Mouse (Mus musculus) layer of hippocampus, postnatal 10 days (tissue): ENCODE results near the gene Vwa1. TPM values are rescaled to one million over a fixed set of nuclear protein-coding genes. Genes with fewer than 3 reads are reported as not detected.
"Not testable (repeated sequence)": the region's sequence is repeated elsewhere in the genome, so short reads cannot be mapped to it uniquely, and the experiment has no call there.

Experiments used
- DNase-seq, 2 experiments: peaks; one replicate each; pipeline ENCODE4 v3.0.0; 2021; ENCODE audit warnings: low spot score in 2 of 2
- microRNA-seq, 2 experiments: library from miRNA; unstranded; fragments of <30 nt; microRNA quantifications; one replicate each; pipeline ENCODE4 v1.2.0; 2021
- total RNA-seq, 2 experiments: library from RNA; stranded (reverse); gene quantifications; 2 replicates each; pipeline ENCODE4 v1.2.3; 2021

Vwa1 gene
- total RNA-seq, 2 experiments from 2014 or later: 16.3 to 18.2 TPM

DNA sequence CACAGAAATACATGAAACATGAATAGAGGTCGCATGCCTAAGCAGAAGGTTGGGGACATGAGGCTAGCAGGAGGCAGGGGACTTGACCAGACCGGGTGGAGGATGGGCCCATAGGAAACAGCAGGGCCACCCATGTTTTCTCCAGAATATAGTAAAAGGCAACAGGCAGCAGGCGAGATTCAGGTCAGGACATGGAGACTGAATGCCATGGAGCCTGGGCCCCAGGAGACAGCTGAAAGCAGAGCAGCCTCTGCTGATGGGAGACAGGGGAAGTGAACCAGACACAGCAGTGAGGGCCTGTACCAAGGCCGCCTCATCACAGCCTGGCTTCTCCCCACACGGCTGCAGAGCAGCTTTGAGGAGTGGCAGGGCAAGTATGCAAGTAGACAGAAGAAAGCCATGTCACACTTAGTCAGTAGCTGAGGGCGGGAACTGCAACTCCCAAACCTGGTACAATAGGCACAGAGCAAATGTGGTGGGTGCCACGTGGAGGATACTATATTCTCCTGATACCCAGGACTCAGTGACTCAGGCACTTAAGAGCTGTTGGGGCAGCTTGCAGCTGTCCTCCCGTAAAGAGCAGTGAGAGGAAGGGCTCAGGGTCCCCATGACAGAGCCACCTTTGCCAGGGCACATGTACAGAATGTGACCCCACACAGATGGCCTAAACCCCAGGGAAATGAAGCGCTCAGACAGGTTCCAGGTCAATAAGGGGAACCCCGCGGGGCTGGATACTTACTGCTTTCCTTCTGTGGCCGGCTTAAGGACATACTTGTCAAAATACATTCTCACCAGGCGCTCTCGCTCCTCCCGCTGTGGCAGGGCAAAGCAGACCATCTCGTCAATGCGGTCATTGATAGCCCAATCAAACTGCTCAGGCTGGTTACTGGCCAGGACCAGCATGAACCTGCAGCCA is 27.7 kb downstream of the Vwa1 start:
- no peak for DNase-seq

DNA sequence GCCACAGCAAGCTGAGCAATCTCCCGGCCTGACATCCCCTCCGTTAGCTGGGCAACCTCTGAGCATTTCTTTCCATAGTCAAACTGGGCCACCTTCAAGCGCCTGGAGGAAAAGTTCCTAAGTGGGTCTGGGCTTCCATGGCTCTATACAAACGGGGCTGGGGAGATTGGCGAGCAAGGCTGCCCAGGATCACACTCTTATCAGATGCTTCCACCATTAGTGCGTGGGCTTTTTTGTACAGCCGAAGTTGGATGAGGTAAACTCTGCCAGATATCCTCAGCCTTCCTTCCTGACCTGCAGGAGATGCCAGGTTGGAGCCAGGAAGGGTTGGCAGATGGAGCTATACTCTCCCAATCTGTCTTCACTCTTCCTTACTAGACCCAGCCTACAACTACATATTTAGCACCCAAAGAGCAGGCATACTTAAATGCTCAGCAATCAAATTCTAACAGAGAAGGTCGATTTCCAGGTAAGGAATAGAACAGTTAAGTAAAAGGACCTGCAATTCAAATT is 28.4 kb downstream of the Vwa1 start:
- no peak for DNase-seq

DNA sequence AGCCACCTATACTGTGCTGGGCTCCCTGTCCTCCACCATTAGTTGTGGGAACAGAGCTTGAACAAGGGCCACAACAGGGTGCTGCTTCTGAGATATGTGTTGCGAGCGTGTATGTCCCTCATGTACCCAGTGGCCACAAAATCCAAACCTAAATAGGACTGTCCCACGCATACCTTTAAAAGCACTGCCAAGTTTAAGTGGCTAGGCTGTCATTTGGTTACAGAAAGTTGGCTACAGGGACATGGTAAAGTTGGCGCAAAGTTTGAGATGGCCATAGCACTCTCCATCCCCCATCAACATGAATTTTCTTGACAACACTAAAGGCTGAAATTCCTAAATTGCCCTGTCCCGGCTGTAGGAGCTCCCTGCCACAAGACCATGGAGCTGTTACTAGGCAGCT is 29.4 kb downstream of the Vwa1 start:
- DNase-seq: no peak

DNA sequence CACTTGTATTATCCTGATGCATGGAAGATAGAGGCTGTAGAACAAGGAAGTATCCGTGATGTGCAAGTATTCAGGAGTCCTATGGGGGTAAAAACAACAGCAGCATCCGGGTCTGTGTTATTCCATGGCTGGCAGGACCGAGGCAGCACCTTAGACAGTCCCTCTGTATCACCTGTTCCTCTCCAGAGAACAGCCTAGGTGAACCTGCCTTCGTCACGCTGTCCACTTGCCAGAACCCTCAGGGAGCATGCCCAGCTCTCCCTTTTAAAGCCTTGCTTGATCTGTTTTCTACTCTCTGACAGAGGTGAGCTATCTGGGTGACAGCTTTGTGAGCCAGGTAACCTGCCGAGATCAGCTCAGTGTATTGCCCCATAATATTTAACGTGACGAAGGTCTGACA is 30.0 kb downstream of the Vwa1 start:
- no peak for DNase-seq

DNA sequence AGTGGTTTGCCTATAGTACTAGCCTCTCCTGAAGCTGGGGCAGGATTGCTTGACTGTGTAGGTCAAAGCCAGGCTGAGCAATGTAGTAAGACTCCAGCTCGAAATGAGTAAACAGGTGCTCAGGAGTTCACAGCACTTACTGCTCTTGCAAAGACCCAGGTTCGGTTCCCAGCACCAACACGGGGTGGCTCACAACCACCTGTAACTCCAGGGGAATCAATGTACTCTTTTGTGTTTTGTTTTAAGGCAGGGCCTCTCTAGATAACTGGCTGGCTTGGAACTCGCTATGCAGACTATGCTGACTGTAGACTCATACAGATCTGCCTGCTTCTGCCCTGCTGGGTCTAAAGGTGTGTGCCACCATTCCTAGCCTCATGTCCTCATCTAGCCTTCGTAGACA is 31.8 kb downstream of the Vwa1 start:
- DNase-seq: no peak

DNA sequence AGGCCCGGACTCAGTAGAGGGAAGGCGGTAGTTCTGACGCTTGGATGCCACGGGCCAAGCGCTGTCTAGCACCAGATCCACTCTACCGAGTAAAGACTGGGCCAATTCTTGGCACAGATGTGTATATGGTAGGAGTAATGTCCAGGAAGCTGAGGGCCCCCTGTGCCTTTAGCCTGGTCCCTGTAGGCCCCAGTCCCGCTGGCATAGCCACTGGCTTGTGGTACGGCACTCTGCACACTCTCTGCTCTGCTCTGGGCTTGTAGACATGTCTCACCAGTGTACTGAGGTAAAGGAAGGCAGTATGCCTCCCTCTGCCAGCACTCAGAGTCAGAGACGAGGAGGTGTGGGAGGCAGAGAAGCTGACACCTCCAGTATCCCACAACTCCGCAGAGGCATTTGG is 33.8 kb downstream of the Vwa1 start:
- DNase-seq: not testable (repeated sequence)

DNA sequence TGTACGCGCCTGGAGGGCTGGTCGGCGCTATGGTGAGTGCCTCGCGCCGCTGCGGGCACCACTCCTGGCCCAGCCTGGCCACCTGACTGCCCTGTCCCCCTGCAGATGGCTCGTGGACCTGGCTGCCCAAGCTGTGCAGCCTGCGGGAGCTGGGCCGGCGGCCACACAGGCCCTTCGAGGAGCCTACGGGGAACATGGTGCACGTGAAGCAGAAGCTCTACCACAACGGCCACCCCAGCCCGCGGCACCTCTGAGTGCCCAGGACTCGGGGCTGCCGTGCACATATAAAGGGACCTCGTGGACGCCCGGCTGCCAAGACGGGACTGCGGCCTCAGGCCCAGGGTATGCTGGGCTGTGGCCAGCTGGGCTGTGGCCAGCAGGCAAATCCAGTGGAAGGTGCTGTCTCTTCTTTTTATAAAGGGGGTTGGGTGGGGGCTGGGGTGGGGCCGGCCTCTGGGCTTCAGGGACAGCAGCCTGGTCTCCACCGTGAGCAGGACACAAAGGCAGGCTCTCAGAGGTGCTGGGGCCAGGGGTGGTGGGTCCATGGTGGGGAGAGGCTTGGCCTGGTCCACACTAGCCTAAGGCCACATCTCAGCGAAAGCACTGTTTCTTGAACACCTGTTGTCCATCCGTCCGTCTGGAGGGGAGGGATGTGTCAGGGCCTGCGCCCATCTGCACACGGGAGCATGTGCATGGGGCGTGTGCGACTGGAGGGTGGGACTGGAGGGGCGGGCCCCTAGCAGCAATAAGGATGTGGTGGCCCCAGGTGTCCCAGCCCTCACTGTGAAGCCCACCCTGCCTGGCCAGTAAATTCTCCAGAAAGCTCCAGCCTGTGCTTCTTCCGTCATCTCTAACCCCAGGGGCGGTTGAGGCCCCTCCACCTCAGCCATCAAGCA is 34.5 kb downstream of the Vwa1 start:
- DNase-seq: peak; percentile 40 to 44

DNA sequence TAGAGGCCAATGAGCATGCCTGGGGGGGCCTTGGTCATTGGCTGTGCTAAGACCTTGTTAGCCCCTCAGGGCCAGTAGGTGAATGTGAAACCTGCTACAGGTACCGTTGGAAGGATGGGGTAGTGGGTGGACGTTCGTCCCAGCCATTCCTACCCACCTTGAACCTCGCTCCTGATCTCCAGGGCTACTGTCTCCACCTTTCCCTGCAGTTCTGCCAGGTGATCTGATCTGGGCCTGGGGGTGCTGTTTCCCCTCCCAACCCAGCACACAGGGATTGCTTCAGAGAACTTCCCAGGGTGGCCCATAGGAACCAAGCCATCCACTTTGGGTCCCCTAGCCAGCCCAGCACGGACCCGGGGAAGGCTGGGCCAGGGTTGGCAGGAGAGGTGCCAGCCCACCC is 35.3 kb downstream of the Vwa1 start:
- DNase-seq: no peak

DNA sequence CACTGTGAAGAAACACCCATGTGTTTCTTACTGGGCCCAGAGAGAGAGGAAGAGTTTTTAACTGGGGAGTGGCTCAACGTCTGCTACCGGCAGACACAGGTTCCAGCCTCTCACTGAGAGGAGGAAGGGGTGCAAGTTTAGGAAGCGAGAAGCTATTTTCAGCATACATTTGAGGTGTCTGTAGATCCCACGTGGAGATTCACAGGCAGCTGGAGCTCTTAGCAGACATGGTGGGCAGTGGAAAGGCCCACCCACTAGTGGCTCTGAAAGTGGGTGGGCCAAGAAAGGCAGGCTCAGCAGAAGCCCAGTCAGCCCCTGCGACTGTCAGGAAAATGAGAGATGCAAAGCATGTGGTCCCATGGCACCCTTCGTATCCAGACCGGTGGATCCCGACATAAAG is 36.2 kb downstream of the Vwa1 start:
- no peak for DNase-seq

DNA sequence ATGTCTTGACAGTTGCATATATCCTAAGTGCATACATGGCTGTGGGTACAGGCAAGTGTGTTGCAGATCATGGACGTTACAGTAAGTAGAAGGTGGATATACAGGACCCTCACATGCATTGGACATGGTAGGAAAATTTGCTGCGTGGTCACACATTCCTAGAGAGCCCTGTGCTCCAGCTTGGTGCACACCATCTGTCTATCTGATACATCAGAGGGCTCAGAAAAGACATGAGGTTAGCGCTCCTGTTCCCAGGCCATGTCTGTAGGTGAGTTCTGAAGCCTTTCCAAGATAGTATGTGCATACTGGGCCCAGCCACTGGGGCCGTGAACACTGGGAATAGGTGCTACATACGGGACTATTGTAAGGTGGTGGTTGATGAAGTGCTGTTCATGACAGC is 38.1 kb downstream of the Vwa1 start:
- no peak for DNase-seq

DNA sequence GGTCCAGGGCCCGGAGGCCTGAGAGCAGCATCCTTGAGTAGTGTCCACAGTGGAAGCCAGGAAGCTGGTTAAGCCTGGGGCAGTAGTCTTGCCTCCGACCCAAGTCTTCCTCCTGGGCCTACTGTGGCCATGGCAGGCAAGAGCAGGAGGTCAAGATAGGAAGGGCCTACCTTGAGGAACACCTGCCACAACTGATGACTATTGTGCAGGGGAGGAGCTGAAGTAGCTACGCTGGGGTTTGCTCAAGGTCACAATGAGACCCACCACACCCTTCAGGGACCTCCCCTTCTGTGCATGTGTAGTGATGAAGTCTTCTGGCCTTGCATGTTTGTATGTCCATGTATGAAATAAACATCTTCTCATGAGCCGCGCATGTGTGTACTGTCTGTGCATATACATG is 38.7 kb downstream of the Vwa1 start:
- DNase-seq: no peak

DNA sequence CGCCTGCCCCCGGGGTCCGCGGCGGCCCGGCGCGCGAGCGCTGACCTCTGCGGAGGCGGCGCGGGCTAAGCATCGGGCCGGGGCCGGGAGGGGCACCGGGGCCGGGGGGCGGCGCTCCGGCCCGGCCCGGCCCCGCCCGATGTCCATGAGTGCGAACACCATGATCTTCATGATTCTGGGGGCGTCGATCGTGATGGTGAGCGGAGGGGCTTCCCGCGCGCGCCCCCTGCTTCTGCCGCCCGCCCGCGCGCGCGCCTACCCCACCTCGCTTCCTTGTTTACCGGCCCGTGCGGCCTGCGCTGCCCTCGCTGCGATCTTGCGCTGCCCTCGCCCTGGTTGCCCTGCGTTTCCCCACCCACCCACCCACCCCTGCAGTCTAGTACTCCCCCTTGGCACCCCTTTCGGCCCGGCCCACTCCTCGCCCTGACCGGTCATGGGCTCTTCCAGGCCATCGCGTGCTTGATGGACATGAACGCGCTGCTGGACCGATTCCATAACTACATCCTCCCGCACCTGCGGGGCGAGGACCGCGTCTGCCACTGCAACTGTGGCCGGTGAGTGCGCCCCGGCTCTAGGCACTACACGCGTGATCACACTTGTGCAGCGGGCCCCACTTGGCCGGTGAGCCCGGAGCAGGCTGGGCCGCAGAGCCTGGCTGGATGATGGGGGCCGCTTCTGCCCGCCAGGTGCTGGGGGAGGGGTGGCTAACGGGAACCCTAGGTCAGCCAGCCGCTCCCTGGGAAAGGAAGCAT is 39.4 kb downstream of the Vwa1 start:
- DNase-seq: peak; percentile 54 to 56

DNA sequence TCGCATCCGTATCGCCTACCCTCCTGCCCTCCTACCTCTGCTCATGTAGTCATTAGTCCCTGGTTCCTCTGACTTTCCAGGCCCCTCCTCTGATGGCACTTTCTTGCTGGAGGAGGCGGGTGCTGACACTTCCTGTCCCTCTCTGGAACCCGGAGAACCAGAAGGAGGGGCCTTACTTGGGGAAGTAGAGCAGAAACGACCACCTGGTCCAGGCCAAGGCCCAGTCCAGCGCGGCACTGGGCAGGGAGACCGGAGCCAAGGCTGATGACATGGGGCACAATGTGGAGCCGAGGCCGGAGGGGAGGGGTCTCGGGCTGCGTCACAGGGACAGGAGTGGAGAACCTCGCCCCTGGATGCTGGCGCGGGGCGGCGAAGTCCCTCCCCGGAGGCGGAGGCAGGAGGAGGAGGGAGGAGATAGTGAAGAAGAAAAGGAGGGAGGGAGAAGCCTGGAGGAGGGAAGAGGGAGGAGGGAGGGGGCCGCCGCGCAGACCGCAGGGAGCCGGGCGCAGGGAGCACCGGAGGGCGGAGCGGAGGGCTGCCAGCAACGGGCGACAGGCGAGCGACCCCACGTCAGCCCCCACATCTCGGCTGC is 40.1 kb downstream of the Vwa1 start, which contains the start of gene Tmem240:
Tmem240 (plus strand) TSS at position 451 of the 592 bp plus-strand sequence.
- DNase-seq: peak; percentile 86 to 91

DNA sequence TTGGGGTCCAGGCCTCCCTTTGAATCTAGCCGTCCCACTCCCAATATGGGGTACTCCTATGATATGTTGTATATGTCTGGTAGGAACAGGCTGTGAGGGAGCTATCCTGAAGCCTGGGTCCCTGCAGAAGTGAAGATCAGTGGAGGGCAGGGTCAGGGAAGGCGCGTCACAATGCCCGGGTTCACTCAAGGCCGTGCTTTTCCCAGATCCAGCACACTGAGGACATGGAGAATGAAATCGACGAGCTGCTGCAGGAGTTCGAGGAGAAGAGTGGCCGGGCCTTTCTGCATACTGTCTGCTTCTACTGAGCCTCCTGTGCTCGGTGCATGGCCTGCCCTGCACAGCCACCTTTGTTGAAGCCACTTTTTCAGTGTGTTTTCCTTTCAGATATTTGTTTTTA is 41.2 kb downstream of the Vwa1 start:
- DNase-seq: no peak

DNA sequence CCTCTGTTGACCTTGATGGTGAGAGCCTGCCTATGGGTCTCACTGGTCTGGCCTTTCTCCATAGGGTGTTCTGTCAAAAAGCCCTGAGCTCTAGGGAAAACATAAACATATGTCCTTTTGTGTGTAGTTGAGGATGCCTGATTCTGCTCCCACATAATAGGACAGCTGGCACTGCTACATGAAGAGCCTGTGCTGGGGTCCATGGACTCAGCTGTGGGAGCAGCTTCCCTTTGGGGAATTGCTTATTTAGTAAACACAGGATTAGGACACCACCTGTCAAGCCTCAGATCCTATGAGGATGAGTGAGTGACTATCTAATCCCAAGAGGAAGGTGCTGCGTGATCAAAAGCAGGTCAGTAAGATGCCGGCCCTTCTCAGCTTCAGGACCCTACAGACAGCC is 46.5 kb downstream of the Vwa1 start:
- no peak for DNase-seq

DNA sequence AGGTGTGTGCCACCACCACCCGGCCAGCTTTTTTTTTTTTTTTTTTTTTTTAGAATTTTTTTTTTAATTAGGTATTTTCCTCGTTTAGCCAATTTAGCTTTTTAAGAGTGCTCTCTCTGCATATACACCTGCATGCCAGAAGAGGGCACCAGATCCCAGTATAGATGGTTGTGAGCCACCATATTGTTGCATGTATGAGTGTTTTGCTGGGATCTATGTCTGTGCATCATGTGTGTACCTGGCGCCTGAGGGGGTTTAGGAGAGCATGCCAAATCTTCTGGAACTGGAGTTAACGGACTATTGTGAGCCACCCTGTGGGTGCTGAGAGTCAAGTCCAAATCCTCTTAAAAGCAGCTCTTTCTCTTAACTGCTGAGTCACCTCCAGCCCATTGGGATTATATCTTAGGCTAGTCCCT is 52.8 kb downstream of the Vwa1 start:
- no peak for DNase-seq

Small RNA genes lying within 50 kb of the gene (microRNA-seq; reads per million reads assigned to microRNA genes)
- 0 reads per million in 2 experiments for gene Gm27743

Other genes with a start within 250 kb of the Vwa1 start
- gene Nadk, start 212.3 kb downstream of the Vwa1 start, total RNA-seq: 10 to 100 TPM; 55.8 to 63.5 TPM
- 10 to 100 TPM; 37.9 to 38.6 TPM for gene Slc35e2, start 173.3 kb downstream of the Vwa1 start, total RNA-seq
- gene Cdk11b, start 149.8 kb downstream of the Vwa1 start, total RNA-seq: 10 to 100 TPM; 53.5 to 59.7 TPM
- gene Gm10563, start 129.3 kb downstream of the Vwa1 start, total RNA-seq: not detected
- gene Mmp23, start 121.3 kb downstream of the Vwa1 start, total RNA-seq: 1 to 10 TPM; 2.7 to 4.1 TPM
- gene Mib2, start 105.5 kb downstream of the Vwa1 start, total RNA-seq: 10 to 100 TPM; 89.1 to 96.6 TPM
- 10 to 100 TPM; 21.9 to 22.3 TPM for gene Fndc10, start 80.4 kb downstream of the Vwa1 start, total RNA-seq
- gene Ssu72, start 69.9 kb downstream of the Vwa1 start, total RNA-seq: 10 to 100 TPM; 77.2 to 81.7 TPM
- gene Tmem240, start 39.9 kb downstream of the Vwa1 start, total RNA-seq: 10 to 100 TPM; 44.8 to 45.2 TPM
- gene Atad3a, start 13.6 kb downstream of the Vwa1 start, total RNA-seq: 10 to 100 TPM; 68.7 to 71.4 TPM
- gene Tmem88b, start 11.2 kb upstream of the Vwa1 start, total RNA-seq: 1 to 10 TPM; 3.5 to 4.5 TPM
- gene Ankrd65, start 15.7 kb upstream of the Vwa1 start, total RNA-seq: not detected
- 100 to 1,000 TPM; 109 to 114 TPM for gene Mrpl20, start 28.2 kb upstream of the Vwa1 start, total RNA-seq
- 10 to 100 TPM; 75.5 to 83.2 TPM for gene Ccnl2, start 37.8 kb upstream of the Vwa1 start, total RNA-seq
- 10 to 100 TPM; 66.7 to 77.0 TPM for gene Aurkaip1, start 56.6 kb upstream of the Vwa1 start, total RNA-seq
- 10 to 100 TPM; 14.1 to 16.0 TPM for gene Mxra8, start 65.0 kb upstream of the Vwa1 start, total RNA-seq
- gene Dvl1, start 72.7 kb upstream of the Vwa1 start, total RNA-seq: 10 to 100 TPM; 69.5 to 82.8 TPM
- under 1 TPM; 0.27 to 0.30 TPM for gene Tas1r3, start 88.7 kb upstream of the Vwa1 start, total RNA-seq
- gene Cptp, start 94.7 kb upstream of the Vwa1 start, total RNA-seq: 10 to 100 TPM; 28.1 to 32.2 TPM
- 10 to 100 TPM; 35.9 to 41.0 TPM for gene Ints11, start 94.8 kb upstream of the Vwa1 start, total RNA-seq
- gene Pusl1, start 117.1 kb upstream of the Vwa1 start, total RNA-seq: 10 to 100 TPM; 68.1 to 77.0 TPM
- 100 to 1,000 TPM; 145 to 162 TPM for gene Acap3, start 117.1 kb upstream of the Vwa1 start, total RNA-seq
- 10 to 100 TPM; 93.3 to 97.5 TPM for gene Ube2j2, start 169.1 kb upstream of the Vwa1 start, total RNA-seq
- gene C1qtnf12, start 187.6 kb upstream of the Vwa1 start, total RNA-seq: 10 to 100 TPM; 25.9 to 29.7 TPM
- 10 to 100 TPM; 10.6 to 11.6 TPM for gene B3galt6, start 218.0 kb upstream of the Vwa1 start, total RNA-seq
- gene Sdf4, start 218.2 kb upstream of the Vwa1 start, total RNA-seq: 100 to 1,000 TPM; 128 to 136 TPM
- 1 to 10 TPM; 1.2 to 2.2 TPM for gene Tnfrsf4, start 239.1 kb upstream of the Vwa1 start, total RNA-seq